Mouse (Mus musculus) B cell, adult 2 months (primary cell): ENCODE measurements at regions not wholly inside any gene's neighbourhood (a gene's known extent, or its start where the extent isn't known, plus 50 kb on each side); places are given as distances from the start of the nearest gene placed in this dataset.
A peak's percentile ranks its signal among the peaks of the same experiment; 100 is the strongest.

Experiments used
- DNase-seq, 2 experiments: peaks; one replicate each; pipeline ENCODE4 v3.0.0; 2022

DNA sequence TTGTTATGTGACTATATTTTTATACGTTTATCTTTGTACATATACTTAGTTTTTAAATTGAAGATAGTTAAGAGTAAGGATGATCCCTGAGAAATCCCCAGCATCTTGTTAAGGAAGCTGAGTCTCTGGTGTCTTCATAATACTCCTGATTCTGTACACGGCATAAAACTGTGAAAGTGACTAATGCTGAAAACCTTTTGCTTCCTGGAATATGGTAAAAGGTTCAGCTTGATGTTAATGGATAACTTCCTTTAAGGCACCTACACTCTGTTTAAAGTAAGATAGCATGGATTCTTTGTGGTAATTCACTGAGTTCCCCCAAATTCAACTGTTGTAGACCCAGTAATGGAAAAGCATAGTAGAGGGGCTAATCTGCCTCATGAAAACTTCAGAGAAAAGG, 67.2 kb upstream of the Rgs1 start:
- no peak for DNase-seq

GRCm38 (mm10) chr1:144314382-144314781, 65.3 kb upstream of the Rgs1 start:
- DNase-seq = no peak

DNA sequence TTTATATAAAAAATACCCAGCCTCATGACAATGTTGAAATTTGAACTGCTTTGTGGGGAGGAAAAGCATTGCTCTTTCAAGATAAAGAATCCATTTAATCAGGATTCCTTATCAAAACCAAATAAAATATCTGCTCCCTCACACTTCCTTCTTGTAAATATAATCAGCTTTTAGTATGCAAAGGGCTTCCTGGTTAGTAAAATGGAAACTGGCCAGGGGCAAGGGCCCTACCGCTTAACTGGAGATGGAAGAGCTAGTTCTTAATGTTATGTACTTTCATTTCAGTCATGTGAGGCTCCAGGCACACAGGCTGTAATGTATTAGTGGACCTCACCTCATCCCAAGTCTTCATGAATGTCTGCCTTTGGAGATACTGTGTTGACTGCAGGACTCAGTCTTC, 64.3 kb upstream of the Rgs1 start:
- DNase-seq = no peak

GRCm38 (mm10) chr1:144309901-144310300, 60.9 kb upstream of the Rgs1 start:
- no peak for DNase-seq

DNA sequence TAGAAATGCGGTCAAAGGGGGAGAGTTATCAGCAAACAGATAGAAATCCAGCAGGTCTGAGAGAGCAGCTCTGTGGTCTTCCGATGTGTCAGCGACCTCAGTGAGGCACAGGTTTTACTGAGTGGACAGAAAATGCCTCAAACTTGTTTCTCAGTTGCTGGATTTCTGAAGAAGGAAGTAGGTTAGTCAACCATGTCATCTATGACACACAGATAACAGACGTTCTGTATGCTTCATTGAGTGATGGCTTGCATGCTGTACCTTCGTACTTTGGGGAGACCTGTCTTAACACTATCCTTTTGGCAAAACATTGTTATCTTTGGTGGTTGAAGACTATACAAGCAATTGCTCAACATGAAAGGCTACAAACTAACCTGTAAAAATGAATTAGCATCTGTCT, 59.3 kb upstream of the Rgs1 start:
- DNase-seq = peak; percentile 34

GRCm38 (mm10) chr1:144307854-144308285, 58.8 kb upstream of the Rgs1 start:
- no peak for DNase-seq

GRCm38 (mm10) chr1:144307017-144307853, 58.2 kb upstream of the Rgs1 start:
- peak; percentile 64 to 71 for DNase-seq

DNA sequence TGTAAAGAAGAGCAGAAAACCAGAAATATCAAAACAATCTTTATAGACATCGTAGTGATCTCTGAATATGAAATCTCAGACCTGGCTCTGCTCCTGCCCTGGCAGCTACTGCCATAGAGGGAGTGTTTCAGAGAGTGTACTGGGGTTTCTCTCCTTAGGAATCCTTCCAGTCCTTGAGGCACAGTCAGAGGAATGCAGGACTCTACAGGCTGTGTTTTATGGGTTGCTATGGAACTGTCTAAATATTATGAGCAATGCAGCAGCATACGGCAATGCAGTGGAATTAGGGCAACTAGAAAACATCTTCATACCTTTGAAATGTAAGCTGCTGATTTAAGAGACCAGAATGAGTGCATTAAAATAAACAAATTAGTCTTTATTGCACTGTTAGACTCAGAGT, 57.2 kb upstream of the Rgs1 start:
- DNase-seq = no peak

GRCm38 (mm10) chr1:144300670-144301069, 51.6 kb upstream of the Rgs1 start:
- DNase-seq = no peak
